Mouse (Mus musculus) intestine, embryonic 15.5 days (tissue): ENCODE measurements around the gene Nek9. TPM values are rescaled to one million over a fixed set of nuclear protein-coding genes. Genes with fewer than 3 reads are reported as not detected.

Experiments used
- ATAC-seq: fragments of 200-750 bp; cut with Nextera tagmentation; 2 replicates; pipeline ENCODE4 v1.8.0; 2017; ENCODE audit warnings: moderate TSS enrichment, moderate library complexity
- H3K27ac ChIP-seq: fragments of 300-500 bp; sonication (generic); 2 replicates; pipeline ENCODE4 v1.5.1; 2015; ENCODE audit warnings: mild to moderate bottlenecking, inconsistent platforms
- H3K27me3 ChIP-seq: fragments of 300-500 bp; sonication (generic); replicated peaks from 2 replicates; pipeline ENCODE4 v1.6.1; 2015; ENCODE audit warnings: inconsistent platforms
- H3K36me3 ChIP-seq: fragments of 300-500 bp; sonication (generic); 2 replicates; pipeline ENCODE4 v1.6.1; 2015; ENCODE audit warnings: inconsistent platforms
- H3K4me1 ChIP-seq: fragments of 300-500 bp; sonication (generic); replicated peaks from 2 replicates; pipeline ENCODE4 v1.6.1; 2015; ENCODE audit warnings: inconsistent platforms
- H3K4me2 ChIP-seq: fragments of 300-500 bp; sonication (generic); replicated peaks from 2 replicates; pipeline ENCODE4 v1.6.1; 2015; ENCODE audit warnings: mild to moderate bottlenecking, inconsistent platforms
- H3K4me3 ChIP-seq: fragments of 300-500 bp; sonication (generic); replicated peaks from 2 replicates; pipeline ENCODE4 v1.5.1; 2015; ENCODE audit warnings: inconsistent platforms
- H3K9ac ChIP-seq: fragments of 300-500 bp; sonication (generic); 2 replicates; pipeline ENCODE4 v1.6.1; 2015; ENCODE audit warnings: inconsistent platforms
- H3K9me3 ChIP-seq: fragments of 300-500 bp; sonication (generic); 2 replicates; pipeline ENCODE4 v1.6.1; 2016; ENCODE audit warnings: inconsistent platforms
- WGBS: fragments of 180-500 bp; shearing (Covaris S2); methylation state at CpG from one replicate; pipeline ENCODE4 v1.1.7; 2015; 5-methylcytosine and 5-hydroxymethylcytosine counted together
- polyA plus RNA-seq: library from polyadenylated mRNA; unstranded; fragments of >200 nt; fragmentation: Nextera tagmentation; extraction: Ambion mirVana; gene quantifications from 2 replicates; pipeline ENCODE4 v1.2.1, GENCODE M21; 2015

The Nek9 gene
- polyA plus RNA-seq, 1 experiment from 2014 or later, result 16.2 TPM

GRCm38 (mm10) chr12:85342310-85342709 is 3.1 kb upstream of the Nek9 start:
- no peaks in the 10 kb centered on the region for H3K9me3 ChIP-seq
- H3K4me1 ChIP-seq, result peaks cover 11% of the 10 kb centered on the region
- no peak overlapping the region for H3K4me2 ChIP-seq
- H3K27me3 ChIP-seq, result no peaks in the 10 kb centered on the region
- no peak overlapping the region for H3K27ac ChIP-seq
- no peak overlapping the region for H3K9ac ChIP-seq
- peaks cover 12% of the 10 kb centered on the region for H3K36me3 ChIP-seq
- 82% methylated on average over 4 of the region's 4 CpGs for WGBS
- ATAC-seq, result no peak
- no peak overlapping the region for H3K4me3 ChIP-seq

DNA sequence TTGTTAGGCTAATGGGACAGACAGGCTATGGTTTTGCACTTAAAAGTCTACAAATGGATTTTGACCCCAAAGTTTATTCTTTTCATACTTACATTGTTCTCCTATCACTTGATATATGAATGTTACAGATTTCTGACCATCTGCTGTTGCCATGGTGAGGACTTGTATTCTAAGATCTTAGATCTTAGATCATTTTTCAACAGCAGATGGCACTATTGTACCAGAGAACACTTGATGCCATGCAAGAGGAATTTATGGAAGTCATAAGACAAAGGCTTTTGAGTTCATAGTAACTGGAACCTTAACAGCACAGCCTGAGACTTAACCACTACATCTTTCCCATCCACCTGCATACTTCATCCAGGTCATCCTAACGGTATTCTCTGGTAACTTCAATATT is 2.0 kb upstream of the Nek9 start:
- 46% methylated on average over 1 of the region's 1 CpGs for WGBS
- Histone ChIP-seq H3K4me1 (peaks cover 13% of the 10 kb centered on the region), H3K4me3 (no peak overlapping the region), H3K27me3 (no peaks in the 10 kb centered on the region), H3K27ac (no peak overlapping the region), H3K9ac (no peak overlapping the region), H3K36me3 (peaks cover 12% of the 10 kb centered on the region), H3K9me3 (no peaks in the 10 kb centered on the region), H3K4me2 (no peak overlapping the region)
- 0 out of 2 replicates have a peak, but pooled peaks have one; percentile 10 for ATAC-seq

DNA sequence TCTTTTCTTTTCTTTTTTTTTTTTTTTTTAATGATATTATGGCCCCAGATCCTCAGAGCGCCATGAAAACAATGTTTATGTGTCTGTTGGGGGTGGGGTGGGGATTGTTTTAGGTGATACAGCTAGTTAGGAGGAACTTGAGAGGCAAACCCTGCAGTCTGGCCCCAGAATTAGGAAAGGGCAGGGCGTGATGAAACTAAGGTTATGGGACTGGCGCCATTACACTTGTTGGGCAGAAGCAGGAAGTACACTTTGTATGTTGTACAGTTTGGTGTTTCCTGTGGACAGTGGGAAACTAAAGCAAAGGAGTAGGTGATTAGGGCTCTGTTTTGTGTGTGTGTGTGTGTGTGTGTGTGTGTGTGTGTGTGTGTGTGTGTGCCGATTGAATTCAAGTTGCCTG is 785 bp upstream of the Nek9 start:
- WGBS, result 37% methylated on average over 4 of the region's 4 CpGs
- Histone ChIP-seq H3K4me1 (peaks cover 13% of the 10 kb centered on the region), H3K4me2 (peak overlapping the region; percentile 77), H3K36me3 (peaks cover 12% of the 10 kb centered on the region), H3K27me3 (no peaks in the 10 kb centered on the region), H3K9ac (no peak overlapping the region), H3K27ac (no peak overlapping the region), H3K9me3 (no peaks in the 10 kb centered on the region), H3K4me3 (peak overlapping the region; percentile 17; the same call in 1 of the 2 replicates)
- no peak for ATAC-seq

DNA sequence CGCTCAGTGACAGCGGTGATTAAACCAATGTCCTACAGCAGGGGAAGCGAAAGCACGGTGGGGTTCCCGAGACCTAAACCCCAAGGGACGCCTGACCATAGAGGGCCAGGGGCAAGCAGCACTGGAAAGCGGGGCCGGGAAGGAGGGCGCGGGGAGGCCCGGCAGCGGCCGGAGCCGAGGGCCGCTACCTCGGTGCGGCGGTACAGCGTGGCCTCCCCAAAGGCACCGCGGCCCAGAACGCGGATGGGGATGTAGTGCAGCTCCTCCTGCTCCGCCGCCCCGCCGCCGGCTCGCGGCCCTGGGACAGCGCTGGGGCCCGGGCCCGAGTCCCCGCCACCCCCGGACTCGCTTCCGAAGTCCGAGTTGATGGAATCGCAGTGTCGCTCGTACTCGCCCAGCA is 347 bp downstream of the Nek9 start:
- no peaks in the 10 kb centered on the region for H3K9me3 ChIP-seq
- peak overlapping the region; percentile 77 for H3K4me2 ChIP-seq
- peak overlapping the region; percentile 97 for H3K9ac ChIP-seq
- peaks cover 11% of the 10 kb centered on the region for H3K36me3 ChIP-seq
- peaks cover 13% of the 10 kb centered on the region for H3K4me1 ChIP-seq
- peak; percentile 78 for ATAC-seq
- H3K27me3 ChIP-seq, result no peaks in the 10 kb centered on the region
- WGBS, result under 1% methylated on average over 42 of the region's 42 CpGs
- peak overlapping the region; percentile 81 for H3K27ac ChIP-seq
- H3K4me3 ChIP-seq, result peak overlapping the region; percentile 99

DNA sequence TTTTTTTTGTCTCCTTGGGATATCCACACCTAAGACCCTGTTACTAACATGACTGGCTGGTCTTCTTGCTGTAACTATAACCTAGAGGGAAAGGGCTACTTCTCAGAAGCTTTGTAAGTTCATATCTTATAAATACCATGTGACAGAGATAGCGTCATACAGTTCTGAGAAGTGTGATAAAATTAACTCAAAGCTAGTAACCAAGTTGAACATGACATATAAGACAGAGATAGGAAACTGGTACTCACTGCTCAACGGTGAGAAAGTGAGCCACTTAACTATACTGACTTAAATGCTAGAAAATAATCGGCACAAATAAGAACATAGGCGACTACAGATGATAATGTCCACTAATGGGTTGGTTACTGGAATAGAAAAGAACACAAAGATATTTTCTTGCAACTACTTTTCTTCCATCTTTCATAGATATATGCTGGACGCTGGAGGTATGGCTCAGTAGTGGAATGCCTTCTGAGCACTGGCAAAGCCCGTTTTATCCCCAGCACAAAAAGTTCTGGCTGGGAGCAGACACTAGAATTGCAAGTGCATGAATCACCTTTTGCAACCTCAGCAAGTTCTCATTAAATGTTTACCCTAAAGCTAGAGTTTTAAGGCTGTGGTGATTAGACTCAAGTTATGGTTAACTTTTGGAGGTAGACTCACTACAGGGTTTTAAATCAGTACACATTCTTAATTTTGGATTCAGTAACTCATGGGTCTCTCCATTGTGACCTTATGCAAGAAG is 1.4 kb downstream of the Nek9 start:
- 79% methylated on average over 6 of the region's 6 CpGs for WGBS
- no peak for ATAC-seq

DNA sequence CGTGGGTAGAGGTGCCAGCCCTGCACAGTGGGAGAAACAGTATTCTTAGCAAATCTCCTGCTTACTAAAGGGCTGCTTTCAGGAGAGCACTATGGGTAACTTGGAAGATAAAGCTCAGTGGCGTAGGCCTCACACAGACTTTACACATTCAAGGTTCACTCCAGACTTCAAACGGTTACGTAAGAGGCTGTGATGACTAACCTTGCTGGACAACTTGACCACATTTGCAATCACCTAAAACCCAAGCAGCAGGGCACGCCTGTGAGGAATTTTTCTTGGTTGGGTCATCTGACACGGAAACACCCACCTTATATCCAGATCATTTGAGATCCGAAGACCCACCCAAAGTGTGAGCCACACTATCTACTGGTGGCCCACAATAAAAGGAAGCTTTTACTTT is 9.0 kb downstream of the Nek9 start:
- no peak overlapping the region for H3K4me2 ChIP-seq
- peaks cover 30% of the 10 kb centered on the region for H3K36me3 ChIP-seq

More for the DNA sequence above, 1.4 kb downstream of the Nek9 start:
- no peak overlapping the region for H3K27ac ChIP-seq
- H3K9ac ChIP-seq, result no peak overlapping the region
- no peaks in the 10 kb centered on the region for H3K9me3 ChIP-seq
- no peaks in the 10 kb centered on the region for H3K27me3 ChIP-seq
- H3K4me3 ChIP-seq, result 0 out of 2 replicates have a peak overlapping the region, but pooled peaks have one; percentile 99
- peaks cover 13% of the 10 kb centered on the region for H3K4me1 ChIP-seq
- peaks cover 7% of the 10 kb centered on the region; the same call in 1 of the 2 replicates for H3K36me3 ChIP-seq
- peak overlapping the region; percentile 77; the same call in 1 of the 2 replicates for H3K4me2 ChIP-seq

DNA sequence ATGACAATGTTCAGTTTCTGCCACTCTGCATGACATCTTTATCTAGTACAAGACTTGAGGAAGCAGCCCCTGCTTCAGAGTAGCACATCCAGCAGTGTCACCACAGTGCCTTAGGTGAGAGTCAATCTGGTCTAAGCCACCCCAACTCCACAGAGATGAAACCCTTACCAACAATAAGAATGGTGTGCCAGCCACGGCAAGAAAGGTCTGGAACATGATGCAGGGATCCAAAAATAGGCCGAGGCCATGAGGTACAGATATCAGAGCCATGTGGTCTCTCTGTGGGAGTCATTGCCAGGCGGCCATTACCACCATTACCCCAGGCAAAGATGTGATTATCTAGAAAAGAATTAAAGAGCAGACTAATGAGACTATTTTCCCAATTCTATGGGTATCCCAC is 30.5 kb downstream of the Nek9 start:
- ATAC-seq, result no peak
- peaks cover 44% of the 10 kb centered on the region for H3K36me3 ChIP-seq
- no peak overlapping the region for H3K9ac ChIP-seq
- peaks cover 7% of the 10 kb centered on the region for H3K4me1 ChIP-seq
- WGBS, result 79% methylated on average over 3 of the region's 3 CpGs
- H3K4me3 ChIP-seq, result no peak overlapping the region
- no peak overlapping the region for H3K4me2 ChIP-seq
- no peak overlapping the region for H3K27ac ChIP-seq
- no peaks in the 10 kb centered on the region for H3K9me3 ChIP-seq
- H3K27me3 ChIP-seq, result no peaks in the 10 kb centered on the region

More for the DNA sequence above, 9.0 kb downstream of the Nek9 start:
- Histone ChIP-seq H3K9me3 (no peaks in the 10 kb centered on the region), H3K4me3 (no peak overlapping the region), H3K4me1 (no peaks in the 10 kb centered on the region), H3K9ac (no peak overlapping the region), H3K27me3 (no peaks in the 10 kb centered on the region), H3K27ac (no peak overlapping the region)
- ATAC-seq, result no peak
- 84% methylated on average over 7 of the region's 7 CpGs for WGBS

DNA sequence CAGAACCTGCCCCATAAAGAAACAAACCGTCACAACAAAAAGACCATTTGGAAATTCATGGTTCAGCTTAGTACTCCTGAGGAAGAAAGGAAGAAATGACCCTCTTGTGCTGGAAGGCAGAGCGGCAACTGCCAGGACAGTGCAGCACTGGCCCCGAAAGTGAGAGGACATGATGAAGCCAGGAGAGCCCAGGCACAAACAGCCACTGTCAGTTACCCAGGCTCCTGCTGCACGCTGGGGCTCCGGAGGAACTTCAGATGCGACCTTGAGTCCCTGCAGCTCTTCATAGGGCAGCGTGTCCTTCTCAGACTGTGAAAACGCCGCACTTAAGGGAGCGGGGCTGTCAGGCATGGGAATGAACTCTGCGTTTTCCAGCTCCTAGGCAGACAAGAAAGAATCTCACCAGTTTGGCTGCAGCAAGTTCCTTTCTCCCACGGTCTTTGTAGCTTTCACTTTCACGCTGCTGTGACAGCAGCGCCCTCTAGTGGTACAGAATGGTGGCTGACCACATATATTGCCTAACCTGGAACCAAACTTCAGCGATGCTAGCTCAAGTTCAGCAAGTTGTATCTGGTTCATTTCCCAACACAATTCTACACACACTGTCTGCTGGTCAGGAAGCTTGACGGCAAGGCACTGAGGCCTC is 33.8 kb downstream of the Nek9 start:
- H3K4me3 ChIP-seq, result no peak overlapping the region
- H3K27ac ChIP-seq, result peak overlapping the region; percentile 41; the same call in 1 of the 2 replicates
- WGBS, result 41% methylated on average over 16 of the region's 16 CpGs
- no peaks in the 10 kb centered on the region for H3K27me3 ChIP-seq
- peak; percentile 78 for ATAC-seq
- H3K9me3 ChIP-seq, result no peaks in the 10 kb centered on the region
- H3K9ac ChIP-seq, result no peak overlapping the region
- peaks cover 55% of the 10 kb centered on the region for H3K36me3 ChIP-seq
- H3K4me1 ChIP-seq, result peaks cover 7% of the 10 kb centered on the region
- peak overlapping the region; percentile 17; the same call in 1 of the 2 replicates for H3K4me2 ChIP-seq

DNA sequence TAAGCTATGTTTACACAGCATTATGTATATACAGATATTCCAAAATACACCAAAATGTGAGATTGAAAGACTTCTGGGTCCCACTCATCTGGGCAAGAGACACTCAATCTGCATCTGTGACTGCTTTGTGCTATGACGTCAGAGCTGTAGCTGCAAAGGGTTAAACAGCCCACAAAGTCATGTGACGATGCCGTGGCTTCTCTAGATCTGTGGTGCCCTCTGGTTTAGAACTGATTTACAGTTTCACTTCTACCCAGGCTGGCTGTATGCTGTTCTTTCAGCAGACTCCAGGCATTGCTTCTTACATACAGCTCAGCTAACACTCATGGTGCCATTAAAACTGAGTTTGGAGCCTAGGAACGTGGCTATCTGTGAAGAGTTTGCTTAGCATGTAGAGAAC is 34.4 kb downstream of the Nek9 start:
- Histone ChIP-seq H3K4me3 (no peak overlapping the region), H3K27ac (no peak overlapping the region), H3K9ac (no peak overlapping the region), H3K36me3 (peaks cover 53% of the 10 kb centered on the region), H3K4me2 (no peak overlapping the region), H3K9me3 (no peaks in the 10 kb centered on the region), H3K4me1 (peaks cover 7% of the 10 kb centered on the region), H3K27me3 (no peaks in the 10 kb centered on the region)
- 73% methylated on average over 4 of the region's 4 CpGs for WGBS
- no peak for ATAC-seq

DNA sequence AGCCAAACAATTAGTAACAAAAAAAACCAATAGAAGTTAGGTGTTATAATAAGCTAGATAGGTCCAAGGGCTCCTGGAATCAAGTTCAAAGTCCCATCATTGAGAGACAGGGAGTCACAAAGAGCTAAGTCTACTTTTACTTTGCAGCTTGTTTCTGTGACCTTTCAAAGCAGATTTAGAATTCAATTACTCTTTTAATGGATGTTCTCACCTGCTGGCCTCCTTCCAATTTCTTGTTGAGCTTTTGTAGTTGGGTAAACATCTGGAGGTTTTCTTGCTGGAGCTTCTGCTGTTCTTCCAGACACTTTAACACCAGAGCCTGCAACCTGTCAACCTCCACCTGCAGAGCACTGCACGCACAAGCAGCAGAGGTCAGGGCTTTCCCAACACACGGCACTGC is 35.9 kb downstream of the Nek9 start:
- Histone ChIP-seq H3K27ac (no peak overlapping the region), H3K4me2 (no peak overlapping the region), H3K4me3 (no peak overlapping the region), H3K9me3 (no peaks in the 10 kb centered on the region), H3K9ac (no peak overlapping the region), H3K27me3 (no peaks in the 10 kb centered on the region), H3K4me1 (peaks cover 10% of the 10 kb centered on the region), H3K36me3 (peaks cover 44% of the 10 kb centered on the region)
- ATAC-seq, result no peak
- 59% methylated on average over 2 of the region's 2 CpGs for WGBS

- H3K27ac ChIP-seq, result peak overlapping the region; percentile 15; the same call in 1 of the 2 replicates
- H3K36me3 ChIP-seq, result peaks cover 21% of the 10 kb centered on the region
- H3K4me1 ChIP-seq, result peaks cover 12% of the 10 kb centered on the region
- 0 out of 2 replicates have a peak, but pooled peaks have one; percentile 49 for ATAC-seq
- no peak overlapping the region for H3K4me2 ChIP-seq
- 56% methylated on average over 1 of the region's 1 CpGs for WGBS
- no peak overlapping the region for H3K4me3 ChIP-seq
- H3K27me3 ChIP-seq, result no peaks in the 10 kb centered on the region
- no peaks in the 10 kb centered on the region for H3K9me3 ChIP-seq
- H3K9ac ChIP-seq, result no peak overlapping the region
Observed at GRCm38 (mm10) chr12:85298835-85299180, 40.4 kb downstream of the Nek9 start.

- H3K4me2 ChIP-seq, result no peak overlapping the region
- 0 out of 2 replicates have a peak overlapping the region, but pooled peaks have one; percentile 10 for H3K27ac ChIP-seq
- H3K36me3 ChIP-seq, result peaks cover 16% of the 10 kb centered on the region
- peaks cover 12% of the 10 kb centered on the region for H3K4me1 ChIP-seq
- peak; percentile 70 for ATAC-seq
- no peak overlapping the region for H3K9ac ChIP-seq
- 38% methylated on average over 11 of the region's 11 CpGs for WGBS
- no peaks in the 10 kb centered on the region for H3K9me3 ChIP-seq
- no peaks in the 10 kb centered on the region for H3K27me3 ChIP-seq
- no peak overlapping the region for H3K4me3 ChIP-seq
Observed at GRCm38 (mm10) chr12:85298127-85298834, 40.9 kb downstream of the Nek9 start.
